Mouse (Mus musculus) kidney, adult 2 months (tissue): ENCODE measurements around the gene Hoxc5. TPM values are rescaled to one million over a fixed set of nuclear protein-coding genes. Genes with fewer than 3 reads are reported as not detected.

Source experiments
- DNase-seq: peaks from one replicate; pipeline ENCODE4 v3.0.0; 2021
- H3K27ac ChIP-seq: fragments of 200-500 bp; 2 replicates; pipeline ENCODE4 v1.5.1; 2012; ENCODE audit warnings: low read depth, low read length, control low read depth, inconsistent platforms; ENCODE audit not compliant: insufficient read depth
- H3K27me3 ChIP-seq: fragments of 200-500 bp; replicated peaks from 2 replicates; pipeline ENCODE4 v1.6.1; 2012; ENCODE audit warnings: mild to moderate bottlenecking, moderate library complexity, low read length, inconsistent platforms; ENCODE audit not compliant: control insufficient read depth, insufficient read depth
- H3K36me3 ChIP-seq: fragments of 200-500 bp; 2 replicates; pipeline ENCODE4 v1.6.1; 2012; ENCODE audit warnings: mild to moderate bottlenecking, moderate library complexity, low read length, inconsistent platforms; ENCODE audit not compliant: control insufficient read depth, insufficient read depth
- H3K4me1 ChIP-seq: fragments of 200-500 bp; 2 replicates; pipeline ENCODE4 v1.6.1; 2011; ENCODE audit warnings: low read length; ENCODE audit not compliant: control insufficient read depth, insufficient read depth
- H3K4me3 ChIP-seq: fragments of 200-500 bp; 2 replicates; pipeline ENCODE4 v1.5.1; 2011; ENCODE audit warnings: mild to moderate bottlenecking, low read depth, low read length, control low read depth; ENCODE audit not compliant: insufficient read depth
- CTCF ChIP-seq: fragments of 200-500 bp; conservative IDR thresholded peaks from 2 replicates; pipeline ENCODE4 v1.5.1; 2011; ENCODE audit warnings: low read depth, mild to moderate bottlenecking, control low read depth, low read length, moderate library complexity, mixed read lengths; ENCODE audit not compliant: insufficient read depth, insufficient read length
- POLR2A ChIP-seq: fragments of 200-500 bp; IDR thresholded peaks from one replicate; pipeline ENCODE4 v1.6.1; 2011; ENCODE audit warnings: low read depth, low read length, control low read depth
- WGBS: fragments of 180-500 bp; shearing (Covaris S2); methylation state at CpG from one replicate; pipeline ENCODE4 v1.1.7; 2018; 5-methylcytosine and 5-hydroxymethylcytosine counted together
- polyA plus RNA-seq: library from polyadenylated mRNA; depleted of rRNA; stranded (reverse); fragments of >200 nt; gene quantifications from 2 replicates; pipeline ENCODE4 v1.2.3, GENCODE M21; 2012

Hoxc5 gene
- polyA plus RNA-seq, 1 experiment, result 4.0 TPM

GRCm38 (mm10) chr15:102936279-102936972 lies 30.8 kb upstream of the Hoxc5 start, which contains the start of gene Hoxc12:
Gene Hoxc12 (plus strand): TSS chr15:102936757.
- 5% methylated on average over 31 of the region's 31 CpGs for WGBS
- TF ChIP-seq CTCF (no peak), POLR2A (no peak)
- Histone ChIP-seq H3K27ac (no peak within 1 kb of the TSS), H3K27me3 (peaks cover 20% of the 10 kb centered on the region), H3K4me3 (no peak within 1 kb of the TSS), H3K36me3 (no peaks in the 10 kb centered on the region), H3K4me1 (no peaks in the 10 kb centered on the region)
- DNase-seq, result no peak

GRCm38 (mm10) chr15:102937036-102937666 lies 30.1 kb upstream of the Hoxc5 start:
- Histone ChIP-seq H3K27ac (no peak overlapping the region), H3K4me1 (no peaks in the 10 kb centered on the region), H3K36me3 (no peaks in the 10 kb centered on the region), H3K4me3 (no peak overlapping the region), H3K27me3 (peaks cover 20% of the 10 kb centered on the region)
- WGBS, result 4% methylated on average over 50 of the region's 50 CpGs
- no peak for DNase-seq
- no peak for TF ChIP-seq CTCF
- TF ChIP-seq POLR2A, result no peak

GRCm38 (mm10) chr15:102939256-102940155 lies 27.7 kb upstream of the Hoxc5 start:
- Histone ChIP-seq H3K4me1 (no peaks in the 10 kb centered on the region), H3K36me3 (no peaks in the 10 kb centered on the region), H3K27me3 (peaks cover 20% of the 10 kb centered on the region), H3K27ac (no peak overlapping the region), H3K4me3 (no peak overlapping the region)
- DNase-seq, result no peak
- 8% methylated on average over 34 of the region's 34 CpGs for WGBS
- no peak for TF ChIP-seq CTCF
- TF ChIP-seq POLR2A, result no peak

- Histone ChIP-seq H3K27ac (no peak overlapping the region), H3K4me3 (no peak overlapping the region), H3K36me3 (no peaks in the 10 kb centered on the region), H3K27me3 (peaks cover 14% of the 10 kb centered on the region), H3K4me1 (no peaks in the 10 kb centered on the region)
- TF ChIP-seq POLR2A (no peak), CTCF (no peak)
- 3% methylated on average over 53 of the region's 53 CpGs for WGBS
- no peak for DNase-seq
These were observed 24.3 kb upstream of the Hoxc5 start for GRCm38 (mm10) chr15:102942739-102943467.

GRCm38 (mm10) chr15:102943468-102943813 lies 23.8 kb upstream of the Hoxc5 start:
- H3K4me3 ChIP-seq, result no peak overlapping the region
- 30% methylated on average over 5 of the region's 5 CpGs for WGBS

GRCm38 (mm10) chr15:102945185-102946077 lies 21.8 kb upstream of the Hoxc5 start:
- Histone ChIP-seq H3K27me3 (peaks cover 10% of the 10 kb centered on the region), H3K4me3 (no peak overlapping the region), H3K27ac (no peak overlapping the region), H3K36me3 (no peaks in the 10 kb centered on the region), H3K4me1 (no peaks in the 10 kb centered on the region)
- 31% methylated on average over 22 of the region's 22 CpGs for WGBS
- no peak for TF ChIP-seq POLR2A
- DNase-seq, result no peak

More at GRCm38 (mm10) chr15:102943468-102943813, 23.8 kb upstream of the Hoxc5 start:
- DNase-seq, result no peak
- Histone ChIP-seq H3K36me3 (no peaks in the 10 kb centered on the region), H3K4me1 (no peaks in the 10 kb centered on the region), H3K27me3 (peaks cover 10% of the 10 kb centered on the region), H3K27ac (no peak overlapping the region)
- TF ChIP-seq POLR2A (no peak), CTCF (no peak)
